Mouse (Mus musculus): Measurements from ENCODE around the gene Reg4. TPM values are rescaled to one million over a fixed set of nuclear protein-coding genes. Genes with fewer than 3 reads are reported as not detected.

Reg4 gene
- polyA plus RNA-seq, 1 experiment from 2014 or later = not detected

GRCm38 (mm10) chr3:98262133-98262532, 40.2 kb downstream of the Reg4 start:
- ATAC-seq (ENCODE audit: low read depth) = no peak
- Histone ChIP-seq H3K27me3 (no peaks in the 10 kb centered on the region), H3K36me3 (no peaks in the 10 kb centered on the region), H3K4me3 (no peak overlapping the region), H3K27ac (replicated peaks) (no peak overlapping the region), H3K4me2 (no peak overlapping the region), H3K9ac (no peak overlapping the region), H3K9me3 (no peaks in the 10 kb centered on the region), H3K4me1 (replicated peaks) (peaks cover 4% of the 10 kb centered on the region)
- WGBS = 97% methylated on average over 2 of the region's 2 CpGs

- no peak for ATAC-seq (ENCODE audit: low read depth)
- Histone ChIP-seq H3K9ac (no peak overlapping the region), H3K36me3 (no peaks in the 10 kb centered on the region), H3K4me2 (no peak overlapping the region), H3K4me1 (replicated peaks) (peaks cover 7% of the 10 kb centered on the region), H3K9me3 (no peaks in the 10 kb centered on the region), H3K4me3 (no peak overlapping the region), H3K27me3 (no peaks in the 10 kb centered on the region), H3K27ac (replicated peaks) (no peak overlapping the region)
- 19% methylated on average over 6 of the region's 6 CpGs for WGBS
These were observed 45.3 kb downstream of the Reg4 start for GRCm38 (mm10) chr3:98267249-98267651.

- Histone ChIP-seq H3K36me3 (no peaks in the 10 kb centered on the region), H3K27me3 (no peaks in the 10 kb centered on the region), H3K4me2 (no peak overlapping the region), H3K27ac (replicated peaks) (no peak overlapping the region; the same call in 1 of the 2 replicates), H3K9me3 (no peaks in the 10 kb centered on the region), H3K4me3 (no peak overlapping the region), H3K9ac (no peak overlapping the region), H3K4me1 (replicated peaks) (0 out of 2 replicates have a peak, but pooled peaks cover 7% of the 10 kb centered on the region)
- ATAC-seq (ENCODE audit: low read depth) = no peak
- 70% methylated on average over 11 of the region's 11 CpGs for WGBS
These were observed 51.9 kb downstream of the Reg4 start for GRCm38 (mm10) chr3:98273623-98274398.

GRCm38 (mm10) chr3:98279682-98280081, 57.7 kb downstream of the Reg4 start:
- 69% methylated on average over 4 of the region's 4 CpGs for WGBS
- no peaks in the 10 kb centered on the region for H3K4me1 ChIP-seq (replicated peaks)
- H3K36me3 ChIP-seq = no peaks in the 10 kb centered on the region
- H3K27ac ChIP-seq (replicated peaks) = 0 out of 2 replicates have a peak overlapping the region, but pooled peaks have one; percentile 9
- H3K9ac ChIP-seq = no peak overlapping the region
- H3K9me3 ChIP-seq = no peaks in the 10 kb centered on the region
- H3K4me3 ChIP-seq = no peak overlapping the region
- H3K27me3 ChIP-seq = no peaks in the 10 kb centered on the region
- H3K4me2 ChIP-seq = no peak overlapping the region
- no peak for ATAC-seq (ENCODE audit: low read depth)

- Histone ChIP-seq H3K4me2 (peak within 1 kb of the TSS; percentile 30), H3K9ac (no peak within 1 kb of the TSS), H3K36me3 (no peaks in the 10 kb centered on the region), H3K27ac (replicated peaks) (0 out of 2 replicates have a peak within 1 kb of the TSS, but pooled peaks have one; percentile 9), H3K4me3 (peak within 1 kb of the TSS; percentile 9; the same call in 1 of the 2 replicates), H3K9me3 (no peaks in the 10 kb centered on the region), H3K27me3 (no peaks in the 10 kb centered on the region), H3K4me1 (replicated peaks) (no peaks in the 10 kb centered on the region)
- ATAC-seq (ENCODE audit: low read depth) = peak; percentile 70; the same call in 1 of the 2 replicates
- 69% methylated on average over 14 of the region's 14 CpGs for WGBS
These were observed 58.4 kb downstream of the Reg4 start, which contains the start of gene Hmgcs2 for GRCm38 (mm10) chr3:98280204-98280932. Gene Hmgcs2 (plus strand): TSS chr3:98280435.

- H3K4me2 ChIP-seq = peak overlapping the region; percentile 30
- no peak overlapping the region for H3K27ac ChIP-seq (replicated peaks)
- 44% methylated on average over 12 of the region's 12 CpGs for WGBS
- H3K36me3 ChIP-seq = no peaks in the 10 kb centered on the region
- H3K27me3 ChIP-seq = no peaks in the 10 kb centered on the region
- no peaks in the 10 kb centered on the region for H3K9me3 ChIP-seq
- H3K4me3 ChIP-seq = peak overlapping the region; percentile 4; the same call in 1 of the 2 replicates
- no peaks in the 10 kb centered on the region for H3K4me1 ChIP-seq (replicated peaks)
- peak; percentile 79 for ATAC-seq (ENCODE audit: low read depth)
- no peak overlapping the region for H3K9ac ChIP-seq
These were observed 59.1 kb downstream of the Reg4 start for GRCm38 (mm10) chr3:98280933-98281678.

- no peak for ATAC-seq (ENCODE audit: low read depth)
These were observed 60.5 kb downstream of the Reg4 start for GRCm38 (mm10) chr3:98282422-98282821.

GRCm38 (mm10) chr3:98283205-98283604, 61.2 kb downstream of the Reg4 start:
- H3K9ac ChIP-seq = no peak overlapping the region
- no peak overlapping the region for H3K4me3 ChIP-seq
- no peaks in the 10 kb centered on the region for H3K4me1 ChIP-seq (replicated peaks)
- WGBS = 94% methylated on average over 5 of the region's 5 CpGs
- no peaks in the 10 kb centered on the region for H3K27me3 ChIP-seq
- no peak for ATAC-seq (ENCODE audit: low read depth)
- no peak overlapping the region for H3K4me2 ChIP-seq
- no peaks in the 10 kb centered on the region for H3K36me3 ChIP-seq
- no peaks in the 10 kb centered on the region for H3K9me3 ChIP-seq
- no peak overlapping the region for H3K27ac ChIP-seq (replicated peaks)

More at GRCm38 (mm10) chr3:98282422-98282821, 60.5 kb downstream of the Reg4 start:
- Histone ChIP-seq H3K27ac (replicated peaks) (no peak overlapping the region), H3K27me3 (no peaks in the 10 kb centered on the region), H3K9me3 (no peaks in the 10 kb centered on the region), H3K4me1 (replicated peaks) (no peaks in the 10 kb centered on the region), H3K4me2 (no peak overlapping the region), H3K4me3 (no peak overlapping the region), H3K36me3 (no peaks in the 10 kb centered on the region), H3K9ac (no peak overlapping the region)
- WGBS = 93% methylated on average over 8 of the region's 8 CpGs

Other genes starting within 250 kb of the Reg4 start
- 11.2 and 14.1 TPM in 2 replicates for gene Notch2, start 208.6 kb upstream of the Reg4 start, polyA plus RNA-seq (2015; fragmentation: Nextera tagmentation; extraction: Ambion mirVana)
- gene Adam30, start 61.5 kb upstream of the Reg4 start, polyA plus RNA-seq (2015; fragmentation: Nextera tagmentation; extraction: Ambion mirVana) = not detected in 2 replicates
- 9.9 and 16.3 TPM in 2 replicates for gene Hmgcs2, start 58.3 kb downstream of the Reg4 start, polyA plus RNA-seq (2015; fragmentation: Nextera tagmentation; extraction: Ambion mirVana)
- gene Phgdh, start 117.8 kb downstream of the Reg4 start, polyA plus RNA-seq (2015; fragmentation: Nextera tagmentation; extraction: Ambion mirVana) = 166 and 171 TPM in 2 replicates
- 12.9 and 14.9 TPM in 2 replicates for gene Zfp697, start 160.3 kb downstream of the Reg4 start, polyA plus RNA-seq (2015; fragmentation: Nextera tagmentation; extraction: Ambion mirVana)
- not detected in 2 replicates for gene Gm4450, start 235.0 kb downstream of the Reg4 start, polyA plus RNA-seq (2015; fragmentation: Nextera tagmentation; extraction: Ambion mirVana)